In genomic region chr17:29053067-29053466, GRCm38 (mm10) we compare ENCODE assay signal across 21 mouse cellular contexts. TPM values are rescaled to one million over a fixed set of nuclear protein-coding genes. Genes with fewer than 3 reads are reported as not detected.
DNase-seq lines count a peak whose midpoint lies in the region; ATAC-seq lines count a peak whose summit lies in the region.
"Had no signal": no experiment of that assay in that cellular context is flagged by ENCODE, and none has a peak within 500 bp of the region (broad histone marks: within the 10 kb centered on the region; RNA-seq: fewer than 3 reads in every experiment).

No protein-coding gene starts in this region.

- no peak overlapping the region for H3K9ac ChIP-seq in forebrain, embryonic 14.5 days (ENCODE audit: low read length)
- no peak overlapping the region for H3K9ac ChIP-seq in forebrain, embryonic 12.5 days
- H3K9ac ChIP-seq in limb, embryonic 15.5 days = no peak overlapping the region
- no peak overlapping the region for H3K9ac ChIP-seq in embryonic facial prominence, embryonic 15.5 days
- H3K9ac ChIP-seq: embryonic facial prominence, embryonic 13.5 days; forebrain, embryonic 13.5 days; kidney, embryonic 15.5 days; liver, embryonic 13.5 days; midbrain, embryonic 15.5 days; neural tube, embryonic 12.5 days had no signal

- H3K4me2 ChIP-seq in forebrain, embryonic 14.5 days (ENCODE audit: low read length) = no peak overlapping the region
- H3K4me2 ChIP-seq in forebrain, embryonic 12.5 days = no peak overlapping the region
- no peak overlapping the region for H3K4me2 ChIP-seq in limb, embryonic 15.5 days
- no peak overlapping the region for H3K4me2 ChIP-seq in embryonic facial prominence, embryonic 15.5 days (replicated peaks)
- H3K4me2 ChIP-seq: embryonic facial prominence, embryonic 13.5 days; forebrain, embryonic 13.5 days; liver, embryonic 13.5 days; midbrain, embryonic 15.5 days; neural tube, embryonic 12.5 days had no signal

- H3K4me1 ChIP-seq in forebrain, embryonic 14.5 days (ENCODE audit: control insufficient read depth, insufficient read depth, low read length) = peaks cover 8% of the 10 kb centered on the region
- peaks cover 17% of the 10 kb centered on the region for H3K4me1 ChIP-seq in forebrain, embryonic 12.5 days
- peaks cover 59% of the 10 kb centered on the region for H3K4me1 ChIP-seq in limb, embryonic 15.5 days
- H3K4me1 ChIP-seq in limb, embryonic 10.5 days = peaks cover 48% of the 10 kb centered on the region
- peaks cover 53% of the 10 kb centered on the region for H3K4me1 ChIP-seq in embryonic facial prominence, embryonic 15.5 days

- H3K9me3 ChIP-seq in forebrain, embryonic 14.5 days (replicated peaks; ENCODE audit: control insufficient read depth, low read length) = no peaks in the 10 kb centered on the region
- H3K9me3 ChIP-seq in forebrain, embryonic 12.5 days = no peaks in the 10 kb centered on the region
- H3K9me3 ChIP-seq in limb, embryonic 15.5 days = no peaks in the 10 kb centered on the region
- H3K9me3 ChIP-seq in limb, embryonic 10.5 days (replicated peaks) = no peaks in the 10 kb centered on the region
- no peaks in the 10 kb centered on the region for H3K9me3 ChIP-seq in embryonic facial prominence, embryonic 15.5 days (replicated peaks)
- H3K9me3 ChIP-seq: embryonic facial prominence, embryonic 13.5 days; forebrain, embryonic 13.5 days; kidney, embryonic 15.5 days; liver, embryonic 13.5 days; midbrain, embryonic 15.5 days; neural tube, embryonic 12.5 days had no signal

- H3K27me3 ChIP-seq in forebrain, embryonic 14.5 days (replicated peaks; ENCODE audit: control insufficient read depth, insufficient read depth, low read length) = no peaks in the 10 kb centered on the region
- H3K27me3 ChIP-seq in forebrain, embryonic 12.5 days = no peaks in the 10 kb centered on the region
- H3K27me3 ChIP-seq in limb, embryonic 15.5 days = no peaks in the 10 kb centered on the region
- H3K27me3 ChIP-seq in limb, embryonic 10.5 days (ENCODE audit: low read depth, poor library complexity, severe bottlenecking) = no peaks in the 10 kb centered on the region
- H3K27me3 ChIP-seq in embryonic facial prominence, embryonic 15.5 days = no peaks in the 10 kb centered on the region
- H3K27me3 ChIP-seq: embryonic facial prominence, embryonic 13.5 days; forebrain, embryonic 13.5 days; kidney, embryonic 15.5 days; liver, embryonic 13.5 days; midbrain, embryonic 15.5 days; neural tube, embryonic 12.5 days; Patski had no signal

- H3K36me3 ChIP-seq in forebrain, embryonic 14.5 days (ENCODE audit: control insufficient read depth, insufficient read depth, low read length) = 0 out of 2 replicates have a peak, but pooled peaks cover 3% of the 10 kb centered on the region
- peaks cover 1% of the 10 kb centered on the region; the same call in 1 of the 2 replicates for H3K36me3 ChIP-seq in forebrain, embryonic 12.5 days (replicated peaks)
- peaks cover 2% of the 10 kb centered on the region for H3K36me3 ChIP-seq in limb, embryonic 15.5 days
- H3K36me3 ChIP-seq in limb, embryonic 10.5 days = peaks cover 7% of the 10 kb centered on the region
- no peaks in the 10 kb centered on the region for H3K36me3 ChIP-seq in embryonic facial prominence, embryonic 15.5 days
- H3K36me3 ChIP-seq: embryonic facial prominence, embryonic 13.5 days; midbrain, embryonic 15.5 days; neural tube, embryonic 12.5 days had no signal

- H3K4me3 ChIP-seq in forebrain, embryonic 14.5 days (ENCODE audit: low read depth, low read length) = no peak overlapping the region
- no peak overlapping the region for H3K4me3 ChIP-seq in forebrain, embryonic 12.5 days (replicated peaks)
- no peak overlapping the region for H3K4me3 ChIP-seq in limb, embryonic 15.5 days
- no peak overlapping the region for H3K4me3 ChIP-seq in limb, embryonic 10.5 days
- H3K4me3 ChIP-seq in embryonic facial prominence, embryonic 15.5 days (replicated peaks) = no peak overlapping the region
- H3K4me3 ChIP-seq: embryonic facial prominence, embryonic 13.5 days; forebrain, embryonic 13.5 days; kidney, embryonic 15.5 days; liver, embryonic 13.5 days; midbrain, embryonic 15.5 days; neural tube, embryonic 12.5 days had no signal

- H3K27ac ChIP-seq in forebrain, embryonic 14.5 days (ENCODE audit: low read depth, low read length) = 0 out of 2 replicates have a peak overlapping the region, but pooled peaks have one; percentile 0
- H3K27ac ChIP-seq in forebrain, embryonic 12.5 days = no peak overlapping the region
- H3K27ac ChIP-seq in limb, embryonic 15.5 days = peak overlapping the region; percentile 72
- no peak overlapping the region for H3K27ac ChIP-seq in limb, embryonic 10.5 days
- H3K27ac ChIP-seq in embryonic facial prominence, embryonic 15.5 days (replicated peaks) = peak overlapping the region; percentile 55
- H3K27ac ChIP-seq: forebrain, embryonic 13.5 days; liver, embryonic 13.5 days; midbrain, embryonic 15.5 days; neural tube, embryonic 12.5 days had no signal

- 86% methylated on average over 6 of the region's 6 CpGs for WGBS in forebrain, embryonic 14.5 days
- WGBS in forebrain, embryonic 12.5 days = 91% methylated on average over 6 of the region's 6 CpGs
- WGBS in limb, embryonic 15.5 days = 74% methylated on average over 6 of the region's 6 CpGs
- 78% methylated on average over 6 of the region's 6 CpGs for WGBS in limb, embryonic 10.5 days
- 88% methylated on average over 6 of the region's 6 CpGs for WGBS in embryonic facial prominence, embryonic 15.5 days

- DNase-seq in cerebellum, adult 9-11 months = peak; percentile 53
- no peak for DNase-seq in cerebellum, adult 11 months
- no peak for DNase-seq in forebrain, embryonic 14.5 days (ENCODE audit: low spot score)
- DNase-seq in limb, embryonic 10.5 days (ENCODE audit: low spot score) = no peak
- DNase-seq: adrenal gland, postnatal 14 days; embryo, embryonic 11 days; gastrocnemius, postnatal 36 days; kidney, postnatal 25 days; liver, embryonic 13.5 days; thymus, adult 2 months; thymus, postnatal 4 days had no signal

- ATAC-seq in forebrain, embryonic 14.5 days = no peak
- no peak for ATAC-seq in forebrain, embryonic 12.5 days (ENCODE audit: low FRiP score)
- ATAC-seq in limb, embryonic 15.5 days (ENCODE audit: insufficient number of reproducible peaks, low FRiP score, low TSS enrichment, low read depth) = no peak
- no peak for ATAC-seq in embryonic facial prominence, embryonic 15.5 days (ENCODE audit: insufficient number of reproducible peaks, low FRiP score, low TSS enrichment, low read depth)
- ATAC-seq: forebrain, embryonic 13.5 days; hindbrain, embryonic 16.5 days; midbrain, embryonic 15.5 days; Patski had no signal

RNA-seq across cellular contexts. Expression of gene Srsf3, which starts 20.6 kb away (rescaled TPM):
- 712 and 729 TPM in 2 replicates for polyA plus RNA-seq in forebrain, embryonic 14.5 days (2014; fragmentation: Nextera tagmentation; extraction: Ambion mirVana)
- polyA plus RNA-seq in forebrain, embryonic 12.5 days (2016; fragmentation: Nextera tagmentation; extraction: Ambion mirVana) = 852 and 860 TPM in 2 replicates
- 513 and 518 TPM in 2 replicates for polyA plus RNA-seq in limb, embryonic 15.5 days (2015; fragmentation: Nextera tagmentation; extraction: Ambion mirVana)
- polyA plus RNA-seq in limb, embryonic 10.5 days (2016; fragmentation: Nextera tagmentation; extraction: Ambion mirVana) = 820 and 832 TPM in 2 replicates
- polyA plus RNA-seq in embryonic facial prominence, embryonic 15.5 days (2015; fragmentation: Nextera tagmentation; extraction: Ambion mirVana) = 485 and 487 TPM in 2 replicates

RNA-seq across cellular contexts. Expression of gene Cdkn1a, which starts 37.7 kb away (rescaled TPM):
- polyA plus RNA-seq in forebrain, embryonic 14.5 days (2014; fragmentation: Nextera tagmentation; extraction: Ambion mirVana) = 41.0 and 43.3 TPM in 2 replicates
- polyA plus RNA-seq in forebrain, embryonic 12.5 days (2016; fragmentation: Nextera tagmentation; extraction: Ambion mirVana) = 29.6 and 34.0 TPM in 2 replicates
- polyA plus RNA-seq in limb, embryonic 15.5 days (2015; fragmentation: Nextera tagmentation; extraction: Ambion mirVana) = 233 and 345 TPM in 2 replicates
- 22.2 and 28.8 TPM in 2 replicates for polyA plus RNA-seq in limb, embryonic 10.5 days (2016; fragmentation: Nextera tagmentation; extraction: Ambion mirVana)
- 347 and 357 TPM in 2 replicates for polyA plus RNA-seq in embryonic facial prominence, embryonic 15.5 days (2015; fragmentation: Nextera tagmentation; extraction: Ambion mirVana)

RNA-seq across cellular contexts. Expression of gene Stk38, which starts 45.3 kb away (rescaled TPM):
- 81.7 and 94.8 TPM in 2 replicates for polyA plus RNA-seq in forebrain, embryonic 14.5 days (2014; fragmentation: Nextera tagmentation; extraction: Ambion mirVana)
- 149 and 154 TPM in 2 replicates for polyA plus RNA-seq in forebrain, embryonic 12.5 days (2016; fragmentation: Nextera tagmentation; extraction: Ambion mirVana)
- polyA plus RNA-seq in limb, embryonic 15.5 days (2015; fragmentation: Nextera tagmentation; extraction: Ambion mirVana) = 100 and 104 TPM in 2 replicates
- 116 and 131 TPM in 2 replicates for polyA plus RNA-seq in limb, embryonic 10.5 days (2016; fragmentation: Nextera tagmentation; extraction: Ambion mirVana)
- polyA plus RNA-seq in embryonic facial prominence, embryonic 15.5 days (2015; fragmentation: Nextera tagmentation; extraction: Ambion mirVana) = 111 and 122 TPM in 2 replicates

Comparison
In these comparisons a context has a peak if more than half of its experiments do, and no peak if none do; other contexts are left out.
1. H3K27ac ChIP-seq: peak in forebrain, embryonic 14.5 days (single experiment), limb, embryonic 15.5 days (single experiment) and embryonic facial prominence, embryonic 15.5 days (single experiment); none in forebrain, embryonic 12.5 days (single experiment) and limb, embryonic 10.5 days (single experiment).